Mouse (Mus musculus) lung, adult 2 months (tissue): ENCODE measurements around the gene Senp6.

ENCODE experiments used
- CTCF ChIP-seq: fragments of 200-500 bp; IDR thresholded peaks from 2 replicates; pipeline ENCODE4 v1.5.1; 2011; ENCODE audit warnings: mild to moderate bottlenecking, low read length, control low read depth; ENCODE audit not compliant: insufficient read depth
- POLR2A ChIP-seq: fragments of 200-500 bp; IDR thresholded peaks from 2 replicates; pipeline ENCODE4 v1.6.1; 2011; ENCODE audit warnings: low read depth, mild to moderate bottlenecking, control low read depth, low read length, borderline replicate concordance; ENCODE audit errors: extremely low read depth

DNA sequence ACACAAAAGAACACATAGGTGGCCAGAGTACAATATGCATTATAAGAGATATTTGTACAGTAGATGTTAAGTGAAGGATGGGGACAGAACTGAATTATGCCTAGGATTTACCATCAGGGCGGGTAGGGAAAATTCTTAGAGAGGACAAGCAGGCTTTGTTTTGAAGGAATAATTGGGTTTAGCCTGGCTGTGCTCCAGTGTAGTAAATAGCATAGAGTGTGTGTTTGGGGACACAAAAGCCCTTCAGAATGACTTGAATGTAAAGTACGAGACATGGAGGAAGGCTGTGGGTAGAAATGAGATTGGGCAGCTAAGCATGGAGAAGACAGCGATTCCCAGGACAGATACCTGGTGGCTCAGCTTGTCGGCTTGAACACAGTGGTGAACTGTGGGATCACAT, 94.7 kb downstream of the Senp6 start:
- TF ChIP-seq POLR2A (no peak), CTCF (no peak)
